Mouse (Mus musculus) myocyte (in vitro differentiated cells): ENCODE measurements around the gene Apol8.

ENCODE experiments used
- CEBPB ChIP-seq: IDR thresholded peaks from 2 replicates; pipeline ENCODE4 v1.6.1; 2011; ENCODE audit warnings: mild to moderate bottlenecking, moderate library complexity; ENCODE audit not compliant: poor library complexity, insufficient read depth, severe bottlenecking
- E2F4 ChIP-seq: IDR thresholded peaks from one replicate; pipeline ENCODE4 v1.6.1; 2011; ENCODE audit warnings: mild to moderate bottlenecking, control low read depth, moderate library complexity; ENCODE audit not compliant: insufficient read depth
- MAX ChIP-seq: IDR thresholded peaks from one replicate; pipeline ENCODE4 v1.6.1; 2011; ENCODE audit warnings: low read depth, mild to moderate bottlenecking, control low read depth
- MYOD1 ChIP-seq, 3 experiments: IDR thresholded peaks; one replicate each; pipeline ENCODE4 v1.6.1; 2011; ENCODE audit warnings: control low read depth in 2 of 3, low read depth in 2 of 3, mild to moderate bottlenecking in 2 of 3, moderate library complexity in 1 of 3; ENCODE audit not compliant: insufficient read length in 2 of 3, control insufficient read depth in 1 of 3
- MYOG ChIP-seq, 3 experiments: IDR thresholded peaks; one replicate each; pipeline ENCODE4 v1.6.1; 2011; ENCODE audit warnings: control low read depth in 2 of 3, low read depth in 2 of 3, mild to moderate bottlenecking in 2 of 3; ENCODE audit not compliant: insufficient read length in 2 of 3, control insufficient read depth in 1 of 3, insufficient read depth in 1 of 3
- POLR2A ChIP-seq: IDR thresholded peaks from one replicate; pipeline ENCODE4 v1.6.1; 2011; ENCODE audit warnings: low read depth, mild to moderate bottlenecking, control low read depth, moderate library complexity; ENCODE audit not compliant: insufficient read length
- POLR2AphosphoS2 ChIP-seq: IDR thresholded peaks from one replicate; pipeline ENCODE4 v1.6.1; 2011; ENCODE audit warnings: low read depth, control low read depth; ENCODE audit not compliant: insufficient read length
- REST ChIP-seq: IDR thresholded peaks from one replicate; pipeline ENCODE4 v1.6.1; 2011; ENCODE audit warnings: mild to moderate bottlenecking, control low read depth, moderate library complexity; ENCODE audit not compliant: insufficient read depth, insufficient read length
- SRF ChIP-seq: IDR thresholded peaks from one replicate; pipeline ENCODE4 v1.6.1; 2011; ENCODE audit warnings: low read depth; ENCODE audit not compliant: control insufficient read depth, insufficient read length
- TCF12 ChIP-seq: IDR thresholded peaks from one replicate; pipeline ENCODE4 v1.6.1; 2011; ENCODE audit warnings: mild to moderate bottlenecking, control low read depth; ENCODE audit not compliant: poor library complexity, insufficient read depth, severe bottlenecking
- TCF3 ChIP-seq: IDR thresholded peaks from one replicate; pipeline ENCODE4 v1.6.1; 2011; ENCODE audit warnings: low read depth, control low read depth; ENCODE audit not compliant: insufficient read length
- USF1 ChIP-seq: IDR thresholded peaks from one replicate; pipeline ENCODE4 v1.6.1; 2011; ENCODE audit warnings: low read depth, mild to moderate bottlenecking, control low read depth, moderate library complexity

GRCm38 (mm10) chr15:77752443-77752842 lies 4.4 kb downstream of the Apol8 start:
- TF ChIP-seq USF1 (no peak), TCF12 (no peak), POLR2A (no peak), MAX (no peak), MYOD1 (IDR thresholded peaks at IDR 0.05; ENCODE audit: control insufficient read depth in 1 of 3, insufficient read length in 2 of 3, low read depth in 2 of 3) (no peak), CEBPB (no peak), REST (no peak), MYOG (IDR thresholded peaks at IDR 0.05; ENCODE audit: control insufficient read depth in 1 of 3, insufficient read depth in 1 of 3, insufficient read length in 2 of 3, low read depth in 2 of 3) (no peak), E2F4 (no peak), SRF (no peak), POLR2AphosphoS2 (no peak), TCF3 (no peak)
